Mouse (Mus musculus) heart, adult 2 months (tissue): ENCODE results near the gene Tmem91.

Experiments
- CTCF ChIP-seq: fragments of 200-600 bp; IDR thresholded peaks from 2 replicates; pipeline ENCODE4 v1.8.1; 2022; ENCODE audit warnings: antibody characterized with exemption, mild to moderate bottlenecking, moderate library complexity
- POLR2A ChIP-seq: fragments of 200-500 bp; IDR thresholded peaks from 2 replicates; pipeline ENCODE4 v1.6.1; 2011; ENCODE audit warnings: mild to moderate bottlenecking, low read depth, low read length, control low read depth; ENCODE audit not compliant: insufficient read depth

- TF ChIP-seq POLR2A (no peak), CTCF (no peak)
Measured at GRCm38 (mm10) chr7:25649839-25650238, 25.1 kb downstream of the Tmem91 start.
